Mouse (Mus musculus) 416B (cell line): ENCODE measurements around the gene Taar8c.
"Not testable (repeated sequence)": the region's sequence is repeated elsewhere in the genome, so short reads cannot be mapped to it uniquely, and the experiment has no call there.

Source experiments
- DNase-seq: peaks from one replicate; pipeline ENCODE4 v3.0.0; 2011; ENCODE audit warnings: low read depth

Gene Taar8c

DNA sequence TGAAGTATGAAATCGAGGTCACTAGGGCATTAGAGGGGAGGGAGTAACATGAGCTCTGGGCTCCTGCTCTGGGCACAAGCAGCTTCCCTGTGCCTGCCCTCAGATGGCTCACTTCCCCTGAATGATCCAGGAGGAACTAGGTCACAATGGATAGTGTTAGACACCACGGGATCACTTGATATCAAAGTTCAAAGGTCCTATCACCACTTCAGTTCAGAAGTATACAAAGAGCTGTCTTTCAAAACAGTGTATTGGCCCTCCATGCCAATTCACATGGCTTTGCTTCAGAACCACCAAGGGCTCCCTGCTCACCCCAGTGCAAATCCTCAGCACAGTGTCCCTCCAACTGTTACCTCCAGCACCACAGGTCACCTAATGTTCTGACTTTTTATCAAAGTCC, 27.0 kb downstream of the Taar8c start:
- DNase-seq: not testable (repeated sequence)

DNA sequence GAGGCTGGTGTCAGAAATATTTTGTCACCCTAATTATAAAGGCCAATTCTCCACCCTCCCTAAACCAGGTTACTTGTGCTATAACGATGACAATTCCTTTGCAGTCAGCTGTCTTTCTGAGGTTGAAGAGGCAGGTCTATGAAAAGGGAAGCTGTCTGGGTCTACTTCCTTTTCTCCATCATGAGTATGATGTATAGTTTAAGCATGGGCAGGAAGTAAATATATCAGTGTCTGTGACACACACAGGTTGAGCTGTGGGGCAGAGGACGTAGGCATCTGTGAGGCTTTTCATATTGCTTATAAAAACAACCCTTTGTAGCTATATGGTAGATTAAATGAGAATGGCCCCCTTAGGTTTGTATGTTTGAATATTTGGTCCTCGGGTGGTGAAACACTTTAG, 42.7 kb downstream of the Taar8c start:
- DNase-seq: no peak

GRCm38 (mm10) chr10:24052039-24052438, 49.7 kb downstream of the Taar8c start:
- no peak for DNase-seq
